Mouse (Mus musculus) heart, postnatal 4 days (tissue): ENCODE data around the gene Pabpn1. TPM values are rescaled to one million over a fixed set of nuclear protein-coding genes. Genes with fewer than 3 reads are reported as not detected.

Experiments used
- DNase-seq: peaks from one replicate; pipeline ENCODE4 v3.0.0; 2021
- total RNA-seq, 2 experiments: library from RNA; stranded (reverse); gene quantifications; 2 replicates each; pipeline ENCODE4 v1.2.3; 2021

Pabpn1 gene
- 100 to 1,000 TPM; 141 to 142 TPM for total RNA-seq

DNA sequence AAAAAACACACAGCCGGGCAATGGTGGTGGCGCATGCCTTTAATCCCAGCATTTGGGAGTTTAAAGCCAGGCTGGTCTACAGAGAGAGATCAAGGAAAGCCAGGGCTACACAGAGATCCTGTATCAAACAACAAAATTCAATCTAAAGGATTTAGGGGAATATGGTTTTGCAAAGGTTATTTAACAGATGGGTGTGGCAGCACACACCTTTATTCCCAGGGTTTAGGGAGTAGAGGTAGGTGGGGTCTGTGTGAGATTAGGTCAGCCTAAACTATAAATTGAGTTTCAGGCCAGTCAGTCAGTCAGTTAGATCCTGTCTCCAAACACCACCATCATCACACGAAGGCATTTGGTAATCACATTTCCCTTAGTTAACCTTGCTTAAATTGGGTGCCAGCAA lies at the start of gene Pabpn1:
Pabpn1 (plus strand) TSS at position 301 of the 400 bp plus-strand sequence.
- no peak for DNase-seq

DNA sequence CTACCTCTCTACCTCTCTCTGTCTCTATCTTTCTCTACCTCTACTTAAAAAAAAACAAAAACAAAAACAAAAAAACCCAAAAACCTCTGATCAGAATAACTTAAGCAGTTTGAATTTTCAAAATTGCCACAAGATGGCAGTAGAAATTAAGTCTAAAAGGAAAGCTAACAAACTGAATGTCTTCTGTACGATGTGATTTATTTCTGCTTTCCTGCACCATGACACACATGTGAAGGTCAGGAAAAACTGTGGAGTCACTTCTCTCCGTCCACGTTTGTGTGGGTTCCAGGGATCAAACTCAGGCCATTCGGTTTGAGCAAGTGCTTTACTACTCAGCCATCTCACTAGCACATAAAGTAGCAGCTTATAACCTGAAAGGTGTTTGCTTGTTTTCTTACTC lies 48.8 kb upstream of the Pabpn1 start:
- no peak for DNase-seq

DNA sequence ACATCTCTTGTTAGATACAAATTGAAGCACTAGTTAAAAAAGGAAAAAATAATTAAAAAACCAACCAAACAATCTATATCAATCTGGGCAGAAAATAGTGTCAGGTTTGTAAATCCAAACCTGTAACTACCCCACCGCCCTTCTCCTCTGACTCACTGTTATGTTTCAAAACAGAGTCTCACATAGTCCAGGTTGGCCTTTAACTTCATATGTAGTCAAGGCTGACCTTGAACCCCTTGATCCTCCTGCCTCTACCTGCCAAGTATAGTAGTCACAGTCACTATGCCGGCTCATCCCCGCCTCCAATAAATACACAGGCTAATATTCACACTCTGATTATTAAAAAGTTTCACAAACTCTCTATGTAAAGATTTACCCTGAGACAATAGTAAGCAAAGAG lies 36.6 kb upstream of the Pabpn1 start:
- DNase-seq: no peak

DNA sequence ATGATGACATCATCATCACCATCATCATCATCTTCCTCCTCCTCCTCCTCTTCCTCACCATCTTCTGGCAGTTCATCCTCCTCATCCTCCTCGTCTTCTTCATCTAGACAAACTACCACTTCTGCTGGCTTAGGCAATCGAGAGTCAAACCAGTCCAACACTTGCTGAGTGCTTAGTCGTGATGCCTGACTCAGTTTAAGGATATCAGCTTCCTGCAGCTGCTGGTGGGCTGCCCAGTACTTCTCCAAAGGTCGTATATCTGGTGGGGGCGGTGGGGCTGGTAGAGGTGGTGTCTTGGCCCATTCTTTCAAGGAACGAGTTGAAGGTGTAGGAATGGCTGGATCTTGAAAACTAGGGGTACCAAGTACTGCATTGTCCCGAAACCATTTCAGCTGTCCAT lies 35.6 kb upstream of the Pabpn1 start:
- DNase-seq: no peak

DNA sequence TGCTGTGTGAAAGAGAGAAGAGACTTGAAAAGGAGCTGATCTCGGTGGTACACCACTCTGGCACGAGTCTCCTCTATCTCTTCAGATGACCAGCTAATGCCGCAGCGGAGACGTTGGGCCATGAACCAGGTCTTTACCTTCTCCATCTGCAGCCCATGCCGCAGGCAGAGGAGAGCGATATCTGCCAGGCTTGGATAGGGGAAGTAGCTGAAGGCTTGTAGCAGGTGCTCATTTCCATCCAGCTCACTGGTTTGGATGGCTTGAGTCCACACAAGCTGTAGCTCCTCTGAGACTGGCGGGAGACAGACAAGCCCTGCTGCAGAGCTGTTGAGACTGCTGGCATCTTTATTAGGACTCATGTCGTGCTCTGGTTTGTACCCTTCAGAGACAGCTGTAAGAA lies 34.4 kb upstream of the Pabpn1 start:
- DNase-seq: no peak

DNA sequence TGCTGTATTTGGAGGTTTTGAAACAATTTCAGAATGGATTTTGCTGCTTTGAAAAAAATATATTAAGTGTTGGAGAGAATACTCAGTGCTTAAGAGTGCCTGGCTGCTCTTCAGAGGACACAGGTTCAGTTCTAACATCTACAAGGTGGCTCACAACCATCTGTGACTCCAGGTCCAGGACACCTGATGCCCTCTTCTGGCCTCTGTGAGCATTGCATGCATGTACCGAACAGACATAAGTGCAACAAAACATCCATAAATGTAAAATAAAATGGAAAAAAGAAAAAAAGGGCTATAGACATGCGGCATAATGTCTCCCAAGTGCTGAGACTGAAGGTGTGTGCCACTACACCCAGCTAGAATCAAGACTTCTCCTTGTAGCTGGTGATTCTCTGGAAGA lies 31.8 kb upstream of the Pabpn1 start:
- DNase-seq: peak; percentile 71

DNA sequence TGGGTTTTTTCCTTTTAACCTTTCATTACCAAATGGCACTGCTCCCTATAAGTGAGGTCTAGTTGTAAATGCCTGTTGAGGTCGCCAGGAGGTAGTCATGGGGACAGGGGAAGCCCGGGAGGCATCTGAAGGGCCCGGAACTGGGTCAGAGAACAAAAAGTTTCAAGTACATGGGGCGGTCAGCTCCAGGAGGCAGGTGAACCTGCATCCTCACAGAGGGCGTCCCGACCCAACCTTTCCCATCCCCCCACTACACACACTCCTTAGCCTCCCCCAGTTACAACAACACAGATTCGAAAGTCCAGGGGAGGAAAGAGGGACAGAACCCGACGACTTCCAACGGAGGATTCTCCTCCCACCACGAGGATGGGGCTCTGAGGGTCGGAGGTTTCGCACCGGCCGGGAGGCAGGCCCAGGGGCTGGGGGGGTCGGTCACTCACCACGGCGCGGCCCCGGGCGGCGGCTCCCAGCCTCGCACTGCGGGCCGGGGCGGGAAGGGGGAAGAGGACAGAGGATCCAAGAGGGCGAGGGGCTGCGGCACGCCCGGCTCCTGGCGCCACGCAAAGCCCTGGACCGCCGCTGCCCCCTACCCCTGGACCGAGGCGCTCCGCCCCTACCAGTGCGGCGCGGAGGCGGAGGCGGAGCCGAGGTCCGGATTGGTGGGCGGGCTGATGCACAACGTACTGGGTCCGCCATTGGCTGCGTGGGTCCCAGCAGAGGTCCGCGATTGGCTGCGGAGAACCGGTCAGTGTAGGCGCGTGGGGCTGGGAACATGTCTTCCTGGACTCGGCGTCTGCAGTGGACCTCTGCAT lies 28.6 kb upstream of the Pabpn1 start:
- peak; percentile 95 for DNase-seq

DNA sequence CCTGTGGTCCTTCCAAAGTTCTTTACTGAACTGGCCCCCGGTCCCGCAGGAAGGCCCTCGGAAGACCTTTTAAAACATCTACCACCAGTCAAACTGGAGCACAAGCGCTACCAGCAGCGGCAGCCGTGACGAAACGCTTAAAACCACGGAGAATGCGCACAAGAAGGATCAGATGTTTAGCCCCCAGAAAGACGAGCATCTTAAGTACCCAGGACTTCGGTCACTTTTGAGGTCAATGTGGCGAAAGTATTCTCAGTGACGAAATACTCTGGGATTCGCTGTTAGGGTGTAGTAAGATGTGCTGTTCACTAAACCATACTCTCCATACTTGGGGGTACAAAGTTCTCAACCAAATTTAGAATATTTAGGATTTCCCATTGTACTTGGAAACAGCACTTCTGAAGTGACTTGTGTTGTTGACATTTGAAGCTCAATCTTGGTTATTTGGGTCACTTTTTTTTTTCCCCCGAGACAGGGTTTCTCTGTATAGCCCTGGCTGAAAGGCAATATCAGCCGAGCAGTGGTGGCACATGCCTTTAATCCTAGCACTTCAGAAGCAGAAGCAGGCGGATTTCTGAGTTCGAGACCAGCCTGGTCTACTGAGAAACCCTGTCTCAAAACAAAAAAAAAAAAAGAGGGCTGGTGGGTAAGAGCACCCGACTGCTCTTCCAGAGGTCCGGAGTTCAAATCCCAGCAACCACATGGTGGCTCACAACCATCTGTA lies 27.8 kb upstream of the Pabpn1 start:
- DNase-seq: no peak

DNA sequence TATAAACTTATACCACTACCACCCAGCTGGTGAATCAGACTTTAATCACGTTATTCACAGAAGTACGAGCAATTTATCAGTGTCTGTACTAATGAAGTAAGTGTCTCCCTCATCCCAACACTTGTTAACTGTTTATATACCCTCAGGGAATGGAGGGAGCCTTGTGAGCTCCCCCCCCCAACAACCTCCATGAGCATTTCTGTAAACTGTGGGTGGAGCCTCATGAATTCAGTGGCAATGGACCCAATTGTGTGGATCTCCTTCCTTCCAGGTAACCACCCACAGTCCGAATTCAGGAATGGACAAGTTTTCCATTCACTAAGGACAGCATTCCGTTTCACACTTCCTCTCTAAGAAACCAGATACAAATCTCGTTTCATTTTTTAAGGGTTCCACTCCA lies 26.7 kb upstream of the Pabpn1 start:
- no peak for DNase-seq

DNA sequence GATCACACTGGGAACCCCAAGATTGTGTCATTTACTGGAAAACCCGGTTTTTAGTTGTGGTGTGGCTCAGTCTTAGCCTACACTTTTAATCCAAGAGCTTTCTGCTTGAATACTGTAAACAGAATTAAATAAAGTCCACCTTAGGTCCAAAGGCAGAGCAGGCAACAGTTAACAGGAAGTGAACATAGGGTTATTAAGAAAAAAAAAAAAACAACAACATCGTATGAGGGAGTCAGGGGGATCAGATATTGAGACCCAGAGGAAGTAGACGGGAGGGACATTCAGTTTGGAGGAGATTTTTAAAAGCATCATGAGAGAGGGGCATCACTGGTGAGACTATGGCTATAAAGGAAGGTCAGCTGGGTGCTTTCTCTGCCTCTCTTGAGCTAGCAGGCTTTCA lies 26.0 kb upstream of the Pabpn1 start:
- DNase-seq: no peak

DNA sequence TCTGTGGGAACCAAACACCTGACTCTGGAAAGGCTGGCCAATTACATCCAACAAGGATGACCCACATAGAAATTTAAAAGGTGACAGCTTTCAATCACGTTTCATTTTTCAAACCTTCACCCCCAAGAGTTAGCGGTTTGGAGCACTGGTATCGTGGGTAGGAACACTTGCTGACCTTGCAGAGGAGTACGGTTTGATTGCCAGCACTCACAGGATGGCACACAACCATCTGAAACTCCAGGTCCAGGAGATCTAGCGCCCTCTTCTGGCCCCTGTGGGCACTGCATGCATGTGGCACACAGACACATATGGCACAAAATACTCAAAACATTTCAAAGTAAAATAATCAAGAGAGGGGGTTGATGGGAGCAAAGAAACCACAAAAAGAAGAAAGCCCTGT lies 25.4 kb upstream of the Pabpn1 start:
- no peak for DNase-seq

DNA sequence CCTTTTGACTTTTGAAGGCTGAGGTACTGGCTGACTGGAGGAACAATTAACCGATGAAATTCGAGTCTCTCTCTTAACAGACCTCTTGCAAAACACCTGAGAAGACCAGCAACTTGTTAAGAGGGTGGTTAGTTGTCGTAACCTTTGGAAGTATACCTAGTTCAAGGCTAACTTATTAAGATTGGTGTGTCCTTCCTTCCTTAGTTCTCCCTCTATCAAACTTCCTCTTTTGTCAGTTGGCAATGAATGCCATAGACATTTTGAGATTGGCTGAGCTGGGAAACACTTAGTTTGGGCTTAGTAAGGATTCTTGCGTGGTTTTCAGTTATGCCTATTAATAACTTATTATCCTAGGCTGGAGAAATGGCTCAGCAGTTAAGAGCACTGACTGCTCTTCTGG lies 24.3 kb upstream of the Pabpn1 start:
- DNase-seq: no peak

DNA sequence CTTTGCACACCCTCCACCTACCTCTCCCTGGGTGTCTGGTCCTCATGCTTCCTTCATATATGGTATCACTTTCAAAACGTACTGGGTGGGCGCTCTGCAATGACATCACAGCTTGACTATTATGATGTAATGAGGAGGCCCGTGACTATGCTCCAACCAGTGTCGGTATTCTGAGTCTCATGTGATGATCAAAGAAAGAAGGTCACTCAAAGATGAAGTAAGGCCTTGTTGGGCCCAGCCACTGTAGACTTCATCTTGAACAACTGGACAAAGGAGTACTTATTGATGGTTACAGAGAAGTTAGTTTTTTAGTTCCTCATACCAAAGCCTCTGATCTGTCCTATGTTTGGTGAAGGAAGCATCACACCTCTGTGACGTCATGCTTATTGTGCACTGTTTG lies 21.4 kb upstream of the Pabpn1 start, which contains the start of gene Homez:
Homez (minus strand) TSS at position 101 of the 400 bp plus-strand sequence.
- no peak for DNase-seq

DNA sequence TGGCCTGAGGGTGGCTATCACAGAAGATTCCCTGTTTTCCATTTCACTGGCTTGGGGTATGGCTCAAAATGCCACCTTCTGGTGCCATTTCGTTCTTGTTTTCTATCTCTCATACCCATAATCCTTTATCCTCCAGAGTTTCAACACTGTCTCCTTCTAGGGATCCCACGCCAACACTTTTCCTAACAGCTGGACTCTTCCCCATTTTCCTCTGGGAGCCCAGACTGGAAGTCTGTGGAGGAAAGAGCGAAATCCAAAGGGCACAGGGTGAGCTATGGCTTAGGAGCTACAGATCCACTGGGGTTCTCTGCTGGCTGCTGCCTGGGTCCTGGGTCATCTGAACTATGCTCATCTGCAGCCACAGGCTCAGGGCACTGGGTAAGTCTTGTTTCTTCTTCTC lies 18.1 kb upstream of the Pabpn1 start:
- no peak for DNase-seq

DNA sequence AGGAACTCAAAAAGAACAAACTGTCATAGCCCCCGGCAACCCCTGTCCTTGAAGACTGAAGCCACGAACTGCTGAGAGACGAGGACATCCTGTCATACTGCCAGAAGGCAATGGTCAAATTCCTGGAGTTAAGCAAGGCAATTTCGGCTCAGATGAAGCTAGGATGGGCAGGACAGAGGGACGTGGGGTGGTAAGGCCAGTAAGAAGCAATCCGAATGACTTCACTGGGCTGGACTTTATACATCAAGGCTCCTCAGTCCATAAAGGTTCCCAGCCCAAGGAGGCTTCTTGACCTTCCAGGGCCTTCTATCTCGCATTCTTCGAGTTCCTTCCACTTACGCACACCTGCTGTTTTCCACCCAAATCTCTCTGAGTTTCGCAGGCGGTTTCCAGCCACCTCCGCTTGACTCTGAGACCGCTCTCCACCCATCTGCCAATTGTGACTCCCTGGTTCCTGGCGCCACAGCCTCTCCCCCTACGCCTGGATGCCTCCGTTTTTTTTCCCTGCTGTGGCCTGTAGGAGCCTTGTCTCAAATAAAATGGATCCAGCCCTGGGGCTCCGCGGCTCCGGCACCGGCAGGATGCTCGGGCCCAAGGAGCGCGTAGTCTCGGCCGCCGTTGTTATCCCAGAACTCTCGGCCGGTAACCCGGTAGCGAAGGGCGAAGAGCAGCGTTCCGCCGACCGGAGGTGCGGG lies 16.3 kb upstream of the Pabpn1 start:
- DNase-seq: no peak

DNA sequence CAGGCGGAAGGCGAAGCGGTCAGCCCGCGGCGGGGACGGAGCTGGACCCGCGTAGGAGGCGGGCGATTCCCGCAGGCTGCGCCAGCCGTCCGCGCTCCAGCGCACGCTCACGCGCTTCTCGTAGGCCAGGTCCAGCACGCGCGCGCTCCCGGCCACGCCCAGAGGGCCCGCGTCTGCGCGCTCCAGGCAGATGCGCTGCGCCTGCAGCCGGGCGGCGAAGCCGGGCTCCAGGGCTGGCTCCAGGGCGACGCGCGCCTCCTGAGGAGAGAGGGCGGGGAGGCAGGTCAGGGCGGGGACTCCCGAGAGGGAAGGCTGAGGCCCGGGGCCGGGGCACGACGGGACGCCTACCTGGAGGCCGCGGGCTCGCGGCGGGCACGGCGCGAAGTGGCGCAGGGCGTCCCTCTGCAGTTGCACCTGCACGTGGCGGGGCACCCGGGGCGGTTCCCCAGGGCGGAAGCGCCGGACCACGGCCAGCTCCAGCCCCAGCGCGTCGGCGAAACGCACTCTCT lies 15.7 kb upstream of the Pabpn1 start:
- DNase-seq: peak; percentile 88

DNA sequence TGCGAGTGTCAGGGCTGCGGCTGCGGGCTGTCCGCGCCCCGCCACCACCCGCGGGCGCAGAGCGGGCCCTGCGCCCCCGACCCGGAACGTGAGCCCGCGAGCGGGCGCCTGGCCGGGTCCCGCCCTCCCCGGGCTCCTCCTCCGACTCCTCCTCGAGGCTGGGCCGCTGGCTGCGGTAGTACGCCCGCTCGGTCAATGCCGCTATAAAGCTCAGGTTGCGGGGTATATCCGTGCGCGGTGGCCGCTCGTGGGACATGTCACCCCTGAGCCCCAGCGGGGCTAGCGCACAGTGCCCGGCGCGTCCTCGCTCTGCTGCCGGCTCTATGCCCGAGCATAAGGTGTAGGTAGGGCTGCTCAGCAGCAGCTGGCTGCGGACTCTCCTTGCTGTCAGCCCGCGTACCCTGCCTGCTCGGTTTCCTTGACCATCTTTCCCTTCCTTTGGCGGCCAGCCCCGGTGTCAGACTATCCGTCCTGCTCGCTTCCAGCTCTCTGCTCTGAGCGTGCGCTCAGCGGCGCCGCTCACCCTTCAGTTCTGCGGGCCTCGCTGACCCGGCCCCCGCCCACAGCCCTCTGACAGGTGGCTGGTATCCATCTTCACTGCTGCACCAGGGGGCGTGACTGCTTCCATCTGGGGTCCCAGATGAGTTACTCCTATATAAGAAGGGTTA lies 15.1 kb upstream of the Pabpn1 start, which contains the start of gene Ppp1r3e:
Ppp1r3e (minus strand) TSS at position 503 of the 668 bp plus-strand sequence.
- DNase-seq: peak; percentile 66

DNA sequence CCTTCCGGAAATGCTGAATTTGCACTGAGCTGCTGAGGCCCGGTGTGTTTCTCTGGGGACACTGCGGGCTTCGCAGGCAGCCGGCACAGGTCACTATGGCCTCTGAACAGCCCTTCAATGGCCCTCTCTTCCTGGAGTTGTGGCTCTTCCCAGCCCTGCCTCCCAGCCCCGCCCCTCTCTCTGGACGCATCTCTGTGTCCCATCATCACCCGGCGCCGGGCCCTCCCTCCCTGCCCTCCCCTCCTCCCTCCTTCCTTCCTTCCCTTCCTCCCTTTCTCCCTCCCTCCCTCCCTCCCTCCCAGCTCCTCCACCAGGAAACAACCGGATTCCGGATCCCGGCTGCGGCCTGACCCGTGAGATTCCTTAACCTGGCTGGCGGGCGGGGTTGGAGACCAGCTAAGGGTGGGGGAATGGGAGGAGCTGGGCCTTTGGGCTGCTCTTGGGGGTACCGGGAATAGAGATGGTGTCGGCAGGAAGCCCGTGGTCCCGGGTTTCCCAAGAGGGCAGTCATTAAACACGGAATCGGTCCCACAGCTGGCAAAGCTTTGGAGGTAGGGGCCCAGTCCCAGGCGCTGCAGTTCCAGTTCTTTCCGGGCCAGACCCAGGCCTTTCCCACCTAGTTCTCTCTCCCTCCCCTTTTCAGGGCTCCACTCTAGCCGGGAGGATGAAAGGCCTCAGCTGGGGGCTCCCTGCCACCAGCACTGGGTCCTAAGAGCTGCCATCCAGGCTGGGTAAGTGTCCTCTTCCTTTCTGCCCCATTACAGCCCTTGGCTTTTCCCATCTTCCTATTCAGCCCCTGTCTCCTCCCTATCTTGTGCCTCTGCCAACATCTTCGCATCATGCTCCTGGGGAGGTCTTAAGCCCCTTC lies 8.9 kb upstream of the Pabpn1 start, which contains the start of the genes Bcl2l2 and Gm20521:
Bcl2l2 (plus strand) TSS at position 224 of the 868 bp plus-strand sequence.
Gm20521 (plus strand) TSS at position 288 of the 868 bp plus-strand sequence.
- DNase-seq: peak; percentile 88

DNA sequence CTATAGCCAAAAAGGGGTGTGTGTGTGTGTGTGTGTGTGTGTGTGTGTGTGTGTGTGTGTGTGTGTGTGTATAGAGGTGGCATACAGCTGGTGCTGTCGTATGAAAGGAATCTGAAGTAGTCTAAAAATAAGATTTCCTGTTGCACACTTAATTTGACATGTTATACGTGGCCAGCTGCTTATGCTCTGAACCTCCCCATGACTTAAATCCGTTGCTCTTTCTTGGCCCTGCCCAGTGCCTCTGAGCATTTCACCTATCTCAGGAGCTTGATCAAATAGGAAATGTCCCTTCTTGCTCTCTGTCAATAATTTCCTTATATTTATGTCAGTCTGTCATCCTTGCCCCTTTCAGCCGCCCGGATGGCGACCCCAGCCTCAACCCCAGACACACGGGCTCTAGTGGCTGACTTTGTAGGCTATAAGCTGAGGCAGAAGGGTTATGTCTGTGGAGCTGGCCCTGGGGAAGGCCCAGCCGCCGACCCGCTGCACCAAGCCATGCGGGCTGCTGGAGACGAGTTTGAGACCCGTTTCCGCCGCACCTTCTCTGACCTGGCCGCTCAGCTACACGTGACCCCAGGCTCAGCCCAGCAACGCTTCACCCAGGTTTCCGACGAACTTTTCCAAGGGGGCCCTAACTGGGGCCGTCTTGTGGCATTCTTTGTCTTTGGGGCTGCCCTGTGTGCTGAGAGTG lies 8.1 kb upstream of the Pabpn1 start:
- DNase-seq: no peak

DNA sequence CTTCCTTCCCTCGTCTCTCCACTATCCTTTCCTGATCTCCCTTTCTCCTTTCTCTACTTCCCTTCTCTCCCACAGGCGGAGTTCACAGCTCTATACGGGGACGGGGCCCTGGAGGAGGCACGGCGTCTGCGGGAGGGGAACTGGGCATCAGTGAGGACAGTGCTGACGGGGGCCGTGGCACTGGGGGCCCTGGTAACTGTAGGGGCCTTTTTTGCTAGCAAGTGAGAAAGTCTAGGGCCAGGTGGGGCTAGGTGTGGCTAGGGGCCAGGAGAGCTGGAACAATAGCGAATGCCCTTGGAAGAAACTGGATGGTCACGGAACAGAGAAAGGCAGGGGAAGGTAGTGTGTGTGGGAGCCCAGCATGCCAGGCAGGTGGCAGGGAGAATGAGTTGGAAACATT lies 7.0 kb upstream of the Pabpn1 start:
- no peak for DNase-seq
